Mouse (Mus musculus): Measurements from ENCODE around the gene Kif13a.

DNA sequence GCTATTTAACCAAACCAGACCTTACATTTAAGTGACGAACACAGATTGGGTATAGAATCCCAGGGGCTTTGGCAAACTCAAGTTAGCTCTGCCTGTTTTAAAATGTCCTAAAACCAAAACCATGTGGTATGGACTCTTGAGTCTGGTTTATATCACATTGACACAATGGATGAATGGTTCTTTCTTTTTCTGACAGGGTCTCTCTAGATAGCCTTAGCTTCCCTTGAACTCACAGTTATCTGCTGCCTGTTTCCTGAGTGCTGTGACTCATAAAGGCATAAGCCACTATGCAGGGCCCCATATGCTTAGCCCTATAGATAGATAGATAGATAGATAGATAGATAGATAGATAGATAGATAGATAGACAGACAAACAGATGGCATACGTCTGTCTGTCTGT lies 142.8 kb downstream of the Kif13a start:
- TF ChIP-seq POLR2A (IDR thresholded peaks at IDR 0.05; ENCODE audit: borderline replicate concordance, insufficient read depth, low read length): no peak
- TF ChIP-seq CTCF (IDR thresholded peaks at IDR 0.05; ENCODE audit: borderline replicate concordance, insufficient read depth, low read depth, low read length): no peak

All from cerebellum, adult 2 months (tissue).